Comparison of ENCODE assay signal across 9 mouse cellular contexts in the genomic region with DNA sequence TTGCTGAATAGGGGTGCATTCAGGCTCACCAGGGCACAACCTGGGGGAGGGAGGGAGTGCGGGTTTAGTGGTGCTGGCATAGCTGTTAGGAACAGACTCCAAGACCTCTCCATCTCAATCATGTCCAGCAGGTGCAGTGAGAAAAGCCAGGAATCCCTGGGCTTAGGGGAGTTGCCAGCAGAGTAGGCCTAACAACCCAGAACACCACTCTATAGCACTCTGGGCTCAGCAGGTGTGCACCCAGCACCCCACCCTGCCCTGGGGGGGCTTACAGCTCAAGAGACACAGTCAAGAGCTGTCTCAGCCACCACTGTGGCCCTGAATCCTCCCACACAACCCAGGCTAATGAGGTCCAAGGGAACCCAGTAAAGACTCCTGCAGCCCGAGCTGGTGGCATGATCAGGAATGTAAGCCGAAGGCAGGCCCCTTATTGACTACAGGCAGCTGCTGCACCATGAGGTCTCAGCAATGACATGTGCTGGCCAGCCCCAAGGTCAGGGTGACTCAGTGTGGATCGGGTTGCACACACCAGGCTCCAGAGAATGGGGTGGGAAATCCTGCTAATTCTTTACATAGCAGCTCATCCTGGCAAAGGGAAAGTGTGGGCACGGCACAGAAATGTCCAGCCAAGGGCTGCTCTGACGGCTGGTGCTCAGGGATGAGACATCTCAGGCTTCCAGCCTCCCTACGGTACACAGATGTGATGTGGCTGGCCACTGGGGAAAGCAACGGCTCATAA. TPM values are rescaled to one million over a fixed set of nuclear protein-coding genes. Genes with fewer than 3 reads are reported as not detected.
DNase-seq lines count a peak whose midpoint lies in the region; ATAC-seq and TF ChIP-seq lines count a peak whose summit lies in the region.
"Had no signal": no experiment of that assay in that cellular context is flagged by ENCODE, and none has a peak within 500 bp of the region (broad histone marks: within the 10 kb centered on the region; RNA-seq: fewer than 3 reads in every experiment).

No protein-coding gene starts in this region.

- DNase-seq in left cerebral cortex, adult 2 months (ENCODE audit: extremely low spot score in 1 of 2, low spot score in 2 of 2) = peak in 1 of 2 experiments; percentile 34
- DNase-seq in left cerebral cortex, adult 8-10 months (ENCODE audit: low spot score in 2 of 2) = no peak
- peak; percentile 88 to 94 for DNase-seq in adrenal gland, adult (ENCODE audit: inconsistent age in 2 of 2, low spot score in 1 of 2)
- no peak for DNase-seq in forebrain, embryonic 14.5 days (ENCODE audit: low spot score)
- DNase-seq in testis, postnatal 14 days (ENCODE audit: low spot score) = no peak
- no peak for DNase-seq in left cerebral cortex, adult 11 months (ENCODE audit: low spot score)
- no peak for DNase-seq in left cerebral cortex, postnatal 36 days (ENCODE audit: low spot score in 2 of 2)

- 0 out of 2 replicates have a peak overlapping the region, but pooled peaks have one; percentile 6 for H3K4me2 ChIP-seq in forebrain, embryonic 14.5 days (ENCODE audit: low read length)
- H3K4me2 ChIP-seq in limb, embryonic 15.5 days = no peak overlapping the region
- H3K4me2 ChIP-seq: midbrain, embryonic 12.5 days had no signal

- H3K27me3 ChIP-seq in forebrain, embryonic 14.5 days (replicated peaks; ENCODE audit: control insufficient read depth, insufficient read depth, low read length) = no peaks in the 10 kb centered on the region
- H3K27me3 ChIP-seq in limb, embryonic 15.5 days = no peaks in the 10 kb centered on the region

- no peaks in the 10 kb centered on the region for H3K36me3 ChIP-seq in forebrain, embryonic 14.5 days (ENCODE audit: control insufficient read depth, insufficient read depth, low read length)
- H3K36me3 ChIP-seq in limb, embryonic 15.5 days = no peaks in the 10 kb centered on the region
- H3K36me3 ChIP-seq: midbrain, embryonic 12.5 days had no signal

- peak overlapping the region; percentile 25 for H3K27ac ChIP-seq in left cerebral cortex, adult 2 months
- no peak overlapping the region for H3K27ac ChIP-seq in forebrain, embryonic 14.5 days (ENCODE audit: low read depth, low read length)
- peak overlapping the region; percentile 63; the same call in 1 of the 2 replicates for H3K27ac ChIP-seq in limb, embryonic 15.5 days
- H3K27ac ChIP-seq: midbrain, embryonic 12.5 days had no signal

- no peak for TF ChIP-seq CTCF in left cerebral cortex, adult 2 months (IDR thresholded peaks at IDR 0.05)

- H3K9ac ChIP-seq in forebrain, embryonic 14.5 days (ENCODE audit: low read length) = 0 out of 2 replicates have a peak overlapping the region, but pooled peaks have one; percentile 25
- H3K9ac ChIP-seq in limb, embryonic 15.5 days = no peak overlapping the region
- H3K9ac ChIP-seq: midbrain, embryonic 12.5 days had no signal

- H3K4me3 ChIP-seq in left cerebral cortex, adult 2 months = no peak overlapping the region; the same call in 1 of the 2 replicates
- no peak overlapping the region for H3K4me3 ChIP-seq in forebrain, embryonic 14.5 days (ENCODE audit: low read depth, low read length)
- H3K4me3 ChIP-seq in limb, embryonic 15.5 days = no peak overlapping the region
- H3K4me3 ChIP-seq: midbrain, embryonic 12.5 days had no signal

- H3K9me3 ChIP-seq in forebrain, embryonic 14.5 days (replicated peaks; ENCODE audit: control insufficient read depth, low read length) = no peaks in the 10 kb centered on the region
- no peaks in the 10 kb centered on the region for H3K9me3 ChIP-seq in limb, embryonic 15.5 days
- H3K9me3 ChIP-seq: midbrain, embryonic 12.5 days had no signal

- WGBS in forebrain, embryonic 14.5 days = 71% methylated on average over 8 of the region's 8 CpGs
- 37% methylated on average over 8 of the region's 8 CpGs for WGBS in limb, embryonic 15.5 days

- no peak for ATAC-seq in forebrain, embryonic 14.5 days
- ATAC-seq in limb, embryonic 15.5 days (ENCODE audit: insufficient number of reproducible peaks, low FRiP score, low TSS enrichment, low read depth) = peak; percentile 49; the same call in 1 of the 2 replicates

- H3K4me1 ChIP-seq in forebrain, embryonic 14.5 days (ENCODE audit: control insufficient read depth, insufficient read depth, low read length) = peaks cover 41% of the 10 kb centered on the region
- H3K4me1 ChIP-seq in limb, embryonic 15.5 days = peaks cover 55% of the 10 kb centered on the region

- intact Hi-C loops in left cerebral cortex, adult 2 months (cut with DNase I) = loop anchor here (10.0 kb wide), 1 partner anchor 307 kb away; a partner anchor contains a TSS
- intact Hi-C loops in left cerebral cortex, postnatal 36 days (cut with DNase I) = loop anchor here (10.0 kb wide), 1 partner anchor 297 kb away; no protein-coding TSS in a partner anchor

RNA-seq across cellular contexts. Expression of a gene that starts 5.8 kb away (rescaled TPM):
- total RNA-seq in left cerebral cortex, adult 2 months (2021) = 10 to 100 TPM; 61.5 to 63.2 TPM
- total RNA-seq in left cerebral cortex, adult 8-10 months (2022) = 10 to 100 TPM; 57.0 to 73.5 (median 61.5) TPM
- 37.9 and 39.7 TPM in 2 replicates for polyA plus RNA-seq in forebrain, embryonic 14.5 days (2014; fragmentation: Nextera tagmentation; extraction: Ambion mirVana)
- polyA plus RNA-seq in limb, embryonic 15.5 days (2015; fragmentation: Nextera tagmentation; extraction: Ambion mirVana) = 24.5 and 27.4 TPM in 2 replicates
- 10 to 100 TPM; 61.9 to 73.8 TPM for total RNA-seq in left cerebral cortex, postnatal 36 days (2021)

RNA-seq across cellular contexts. Expression of a gene that starts 43.0 kb away (rescaled TPM):
- total RNA-seq in left cerebral cortex, adult 2 months (2021) = not detected
- under 1 TPM in 1 of 4 experiments, not detected in 3; 0.53 TPM for total RNA-seq in left cerebral cortex, adult 8-10 months (2022)
- 0.28 and 0.46 TPM in 2 replicates for polyA plus RNA-seq in forebrain, embryonic 14.5 days (2014; fragmentation: Nextera tagmentation; extraction: Ambion mirVana)
- 0.17 TPM in 1 of 2 replicates, not detected in the other for polyA plus RNA-seq in limb, embryonic 15.5 days (2015; fragmentation: Nextera tagmentation; extraction: Ambion mirVana)
- total RNA-seq in left cerebral cortex, postnatal 36 days (2021) = not detected

RNA-seq across cellular contexts. Expression of a gene that starts 47.9 kb away (rescaled TPM):
- 10 to 100 TPM; 31.4 to 62.5 TPM for total RNA-seq in left cerebral cortex, adult 2 months (2021)
- total RNA-seq in left cerebral cortex, adult 8-10 months (2022) = 10 to 100 TPM; 26.1 to 35.5 (median 27.9) TPM
- polyA plus RNA-seq in forebrain, embryonic 14.5 days (2014; fragmentation: Nextera tagmentation; extraction: Ambion mirVana) = 47.2 and 57.7 TPM in 2 replicates
- polyA plus RNA-seq in limb, embryonic 15.5 days (2015; fragmentation: Nextera tagmentation; extraction: Ambion mirVana) = 42.3 and 44.8 TPM in 2 replicates
- 10 to 100 TPM; 25.8 to 47.8 TPM for total RNA-seq in left cerebral cortex, postnatal 36 days (2021)

Comparison
In these comparisons a context has a peak if more than half of its experiments do, and no peak if none do; other contexts are left out.
1. DNase-seq: peak in adrenal gland, adult (2 of 2); none in left cerebral cortex, adult 8-10 months (0 of 2), forebrain, embryonic 14.5 days (single experiment), testis, postnatal 14 days (single experiment), left cerebral cortex, adult 11 months (single experiment) and left cerebral cortex, postnatal 36 days (0 of 2).